Mouse (Mus musculus) heart, embryonic 12.5 days (tissue): ENCODE measurements at regions not wholly inside any gene's neighbourhood (a gene's known extent, or its start where the extent isn't known, plus 50 kb on each side); places are given as distances from the start of the nearest gene placed in this dataset.

Experiments
- ATAC-seq: fragments of 200-750 bp; cut with Nextera tagmentation; 2 replicates; pipeline ENCODE4 v1.8.0; 2017; ENCODE audit warnings: moderate TSS enrichment, moderate library complexity; ENCODE audit not compliant: insufficient number of reproducible peaks, low FRiP score
- H3K27ac ChIP-seq: fragments of 300-500 bp; sonication (generic); 2 replicates; pipeline ENCODE4 v1.5.1; 2016; ENCODE audit warnings: mild to moderate bottlenecking, moderate library complexity; ENCODE audit not compliant: poor library complexity, severe bottlenecking
- H3K27me3 ChIP-seq: fragments of 300-500 bp; sonication (generic); replicated peaks from 2 replicates; pipeline ENCODE4 v1.6.1; 2016; ENCODE audit warnings: mild to moderate bottlenecking, moderate library complexity
- H3K36me3 ChIP-seq: fragments of 300-500 bp; sonication (generic); 2 replicates; pipeline ENCODE4 v1.6.1; 2016; ENCODE audit warnings: mild to moderate bottlenecking, moderate library complexity
- H3K4me1 ChIP-seq: fragments of 300-500 bp; sonication (generic); replicated peaks from 2 replicates; pipeline ENCODE4 v1.6.1; 2016; ENCODE audit warnings: mild to moderate bottlenecking
- H3K4me2 ChIP-seq: fragments of 300-500 bp; sonication (generic); 2 replicates; pipeline ENCODE4 v1.6.1; 2016; ENCODE audit warnings: mild to moderate bottlenecking, moderate library complexity
- H3K4me3 ChIP-seq: fragments of 300-500 bp; sonication (generic); 2 replicates; pipeline ENCODE4 v1.5.1; 2016; ENCODE audit warnings: mild to moderate bottlenecking
- H3K9ac ChIP-seq: fragments of 300-500 bp; sonication (generic); 2 replicates; pipeline ENCODE4 v1.6.1; 2016; ENCODE audit warnings: mild to moderate bottlenecking, moderate library complexity
- H3K9me3 ChIP-seq: fragments of 300-500 bp; sonication (generic); replicated peaks from 2 replicates; pipeline ENCODE4 v1.6.1; 2016; ENCODE audit warnings: mild to moderate bottlenecking, moderate library complexity
- WGBS: fragments of 180-500 bp; shearing (Covaris S2); methylation state at CpG from one replicate; pipeline ENCODE4 v1.1.7; 2016; 5-methylcytosine and 5-hydroxymethylcytosine counted together

- H3K27me3 ChIP-seq = no peaks in the 10 kb centered on the region
- H3K27ac ChIP-seq = no peak overlapping the region
- no peaks in the 10 kb centered on the region for H3K36me3 ChIP-seq
- no peak overlapping the region for H3K9ac ChIP-seq
- WGBS = 79% methylated on average over 7 of the region's 7 CpGs
- ATAC-seq = no peak
- H3K4me2 ChIP-seq = no peak overlapping the region
- no peaks in the 10 kb centered on the region for H3K4me1 ChIP-seq
- no peak overlapping the region for H3K4me3 ChIP-seq
- H3K9me3 ChIP-seq = peaks cover 24% of the 10 kb centered on the region
Observed at GRCm38 (mm10) chr11:63481676-63482310, 353.0 kb downstream of the Pmp22 start.

- Histone ChIP-seq H3K4me1 (no peaks in the 10 kb centered on the region), H3K4me2 (no peak overlapping the region), H3K27ac (no peak overlapping the region), H3K27me3 (no peaks in the 10 kb centered on the region), H3K4me3 (no peak overlapping the region), H3K9me3 (peaks cover 17% of the 10 kb centered on the region), H3K9ac (no peak overlapping the region), H3K36me3 (no peaks in the 10 kb centered on the region)
- WGBS = 57% methylated on average over 6 of the region's 6 CpGs
- no peak for ATAC-seq
Observed at GRCm38 (mm10) chr11:63482593-63482992, 353.8 kb downstream of the Pmp22 start.

DNA sequence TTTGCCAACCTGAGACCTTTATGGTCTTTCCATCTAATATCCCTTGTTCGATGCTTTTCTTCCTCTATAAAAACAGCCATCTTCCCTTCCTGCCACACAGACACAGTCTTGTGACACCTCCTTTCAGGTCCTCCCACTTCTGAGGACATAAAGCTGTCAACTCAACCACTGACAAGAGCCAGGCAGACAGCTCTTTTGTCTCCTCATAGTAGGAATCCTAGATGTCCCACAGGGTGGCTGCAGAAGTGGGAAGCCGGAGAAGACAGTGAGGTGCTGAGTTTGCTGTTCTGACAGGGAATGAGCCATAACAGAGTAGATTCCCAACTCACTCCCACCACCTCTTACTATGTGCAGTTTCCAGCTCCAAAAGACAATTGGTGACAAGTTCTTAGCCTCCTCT, 358.4 kb downstream of the Pmp22 start:
- H3K9ac ChIP-seq = no peak overlapping the region
- 0 out of 2 replicates have a peak, but pooled peaks cover 4% of the 10 kb centered on the region for H3K9me3 ChIP-seq

DNA sequence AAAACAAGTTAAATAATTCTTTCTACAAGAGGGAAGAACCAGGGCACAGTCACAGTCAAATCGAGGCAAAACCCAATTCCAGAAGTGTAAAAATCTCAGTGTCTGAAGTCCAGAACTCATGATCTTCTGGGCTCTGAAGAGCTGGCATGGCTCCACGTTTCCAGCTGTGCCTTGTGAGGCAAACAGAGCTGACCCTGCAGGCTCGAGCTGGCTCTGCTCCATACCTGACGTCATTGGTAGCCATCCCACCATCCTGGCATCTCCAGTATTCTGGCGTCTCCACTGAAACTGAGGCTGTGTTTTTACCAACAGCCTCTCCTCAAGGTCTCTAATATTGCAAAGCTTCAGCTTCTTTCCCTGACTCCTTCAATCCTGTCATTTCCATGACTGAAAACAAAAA, 373.4 kb downstream of the Pmp22 start:
- WGBS = 55% methylated on average over 5 of the region's 5 CpGs
- no peaks in the 10 kb centered on the region for H3K36me3 ChIP-seq
- H3K9me3 ChIP-seq = no peaks in the 10 kb centered on the region
- no peak overlapping the region for H3K9ac ChIP-seq
- ATAC-seq = no peak
- H3K4me3 ChIP-seq = no peak overlapping the region
- no peaks in the 10 kb centered on the region for H3K4me1 ChIP-seq
- H3K27ac ChIP-seq = no peak overlapping the region
- no peaks in the 10 kb centered on the region for H3K27me3 ChIP-seq
- no peak overlapping the region for H3K4me2 ChIP-seq

More for the DNA sequence above, 358.4 kb downstream of the Pmp22 start:
- no peaks in the 10 kb centered on the region for H3K27me3 ChIP-seq
- no peak for ATAC-seq
- 21% methylated on average over 2 of the region's 2 CpGs for WGBS
- H3K36me3 ChIP-seq = no peaks in the 10 kb centered on the region
- H3K4me1 ChIP-seq = no peaks in the 10 kb centered on the region
- no peak overlapping the region for H3K4me2 ChIP-seq
- no peak overlapping the region for H3K4me3 ChIP-seq
- no peak overlapping the region for H3K27ac ChIP-seq

GRCm38 (mm10) chr11:63507387-63507786, 378.6 kb downstream of the Pmp22 start:
- WGBS = 89% methylated on average over 8 of the region's 8 CpGs
- no peaks in the 10 kb centered on the region for H3K36me3 ChIP-seq
- ATAC-seq = no peak
- H3K4me2 ChIP-seq = no peak overlapping the region
- H3K9me3 ChIP-seq = no peaks in the 10 kb centered on the region
- no peak overlapping the region for H3K9ac ChIP-seq
- H3K27ac ChIP-seq = no peak overlapping the region
- 0 out of 2 replicates have a peak, but pooled peaks cover 4% of the 10 kb centered on the region for H3K4me1 ChIP-seq
- H3K4me3 ChIP-seq = no peak overlapping the region
- no peaks in the 10 kb centered on the region for H3K27me3 ChIP-seq

DNA sequence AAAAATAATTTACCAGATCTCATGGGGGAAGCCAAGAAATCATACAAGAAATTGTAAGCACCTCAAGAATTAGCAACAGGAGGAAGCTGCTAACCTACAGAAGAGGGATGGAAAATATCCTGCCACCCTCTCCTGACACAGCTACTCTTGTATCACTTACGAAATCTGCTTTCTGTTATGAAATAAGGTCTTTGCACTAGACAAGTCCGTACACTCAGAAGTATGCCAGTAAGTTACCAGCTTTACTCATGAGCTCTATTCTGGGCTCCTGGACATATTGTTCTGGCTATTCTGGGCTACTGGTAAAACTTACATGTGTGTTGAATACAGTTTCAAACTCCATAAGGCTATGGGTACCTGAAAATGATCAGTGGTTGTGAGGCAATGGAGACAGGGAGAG, 379.9 kb downstream of the Pmp22 start:
- no peaks in the 10 kb centered on the region for H3K36me3 ChIP-seq
- H3K27me3 ChIP-seq = no peaks in the 10 kb centered on the region
- no peak overlapping the region for H3K4me3 ChIP-seq
- H3K27ac ChIP-seq = no peak overlapping the region
- no peaks in the 10 kb centered on the region for H3K9me3 ChIP-seq
- no peak overlapping the region for H3K4me2 ChIP-seq
- no peak overlapping the region for H3K9ac ChIP-seq
- WGBS = 89% methylated on average over 2 of the region's 2 CpGs
- ATAC-seq = no peak
- H3K4me1 ChIP-seq = 0 out of 2 replicates have a peak, but pooled peaks cover 4% of the 10 kb centered on the region

GRCm38 (mm10) chr11:63510611-63511010, 381.8 kb downstream of the Pmp22 start:
- Histone ChIP-seq H3K27ac (no peak overlapping the region), H3K36me3 (no peaks in the 10 kb centered on the region), H3K9me3 (no peaks in the 10 kb centered on the region), H3K4me2 (no peak overlapping the region), H3K4me1 (0 out of 2 replicates have a peak, but pooled peaks cover 4% of the 10 kb centered on the region), H3K4me3 (no peak overlapping the region), H3K27me3 (no peaks in the 10 kb centered on the region), H3K9ac (no peak overlapping the region)
- 82% methylated on average over 7 of the region's 7 CpGs for WGBS
- no peak for ATAC-seq

DNA sequence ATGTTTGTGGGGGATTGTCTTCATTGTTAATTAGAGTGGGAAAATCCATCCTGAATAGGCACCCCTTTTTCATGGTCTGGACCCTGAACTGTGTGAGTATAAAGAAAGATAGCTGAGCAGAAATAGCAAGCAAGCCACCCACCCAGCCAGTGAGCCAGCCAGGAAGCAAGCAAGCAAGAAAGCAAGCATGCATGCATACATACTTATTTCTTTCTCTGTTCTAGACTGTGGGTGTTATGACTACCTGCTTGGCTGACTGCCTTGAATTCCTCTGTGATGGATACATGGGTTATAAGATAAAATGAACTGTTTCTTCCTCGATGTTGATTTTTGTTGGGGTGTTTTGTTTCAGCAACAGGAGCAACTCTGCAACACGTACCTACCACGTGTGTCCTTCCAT, 385.8 kb downstream of the Pmp22 start:
- H3K4me1 ChIP-seq = 0 out of 2 replicates have a peak, but pooled peaks cover 10% of the 10 kb centered on the region
- no peak for ATAC-seq
- H3K36me3 ChIP-seq = no peaks in the 10 kb centered on the region
- no peak overlapping the region for H3K4me2 ChIP-seq
- H3K27ac ChIP-seq = no peak overlapping the region
- no peak overlapping the region for H3K9ac ChIP-seq
- H3K9me3 ChIP-seq = no peaks in the 10 kb centered on the region
- H3K4me3 ChIP-seq = no peak overlapping the region
- H3K27me3 ChIP-seq = no peaks in the 10 kb centered on the region
- WGBS = 72% methylated on average over 3 of the region's 3 CpGs

DNA sequence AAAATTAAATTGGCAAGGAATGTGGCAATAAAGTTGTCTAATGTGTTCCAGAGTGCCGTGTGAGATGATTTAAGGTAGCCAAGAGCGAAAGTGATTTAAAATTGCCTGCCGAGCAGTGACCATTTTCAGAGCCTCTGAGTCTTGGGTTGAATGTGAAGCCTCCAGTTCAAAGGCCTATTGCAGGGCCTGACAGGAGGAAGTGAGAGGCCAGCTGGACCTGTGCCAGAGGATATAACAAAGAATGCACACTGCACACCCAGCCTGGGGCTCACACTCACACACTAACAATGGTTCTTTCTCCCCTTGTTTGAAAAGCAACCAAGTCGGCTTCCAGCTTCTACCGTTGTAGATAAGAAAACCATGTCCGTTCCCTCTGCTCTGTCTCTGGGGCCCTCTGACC, 390.1 kb downstream of the Pmp22 start:
- Histone ChIP-seq H3K4me1 (0 out of 2 replicates have a peak, but pooled peaks cover 6% of the 10 kb centered on the region), H3K4me2 (no peak overlapping the region), H3K27ac (peak overlapping the region; percentile 48), H3K9ac (no peak overlapping the region), H3K9me3 (no peaks in the 10 kb centered on the region), H3K4me3 (no peak overlapping the region), H3K36me3 (no peaks in the 10 kb centered on the region), H3K27me3 (no peaks in the 10 kb centered on the region)
- WGBS = 33% methylated on average over 6 of the region's 6 CpGs
- ATAC-seq = peak; percentile 84

GRCm38 (mm10) chr11:63524254-63524653, 395.5 kb downstream of the Pmp22 start:
- no peaks in the 10 kb centered on the region for H3K27me3 ChIP-seq
- H3K4me1 ChIP-seq = peaks cover under 1% of the 10 kb centered on the region; the same call in 1 of the 2 replicates
- no peak overlapping the region for H3K4me3 ChIP-seq
- WGBS = 72% methylated on average over 7 of the region's 7 CpGs
- H3K36me3 ChIP-seq = no peaks in the 10 kb centered on the region
- no peak overlapping the region for H3K9ac ChIP-seq
- no peak for ATAC-seq
- H3K9me3 ChIP-seq = no peaks in the 10 kb centered on the region
- H3K4me2 ChIP-seq = no peak overlapping the region
- no peak overlapping the region for H3K27ac ChIP-seq

DNA sequence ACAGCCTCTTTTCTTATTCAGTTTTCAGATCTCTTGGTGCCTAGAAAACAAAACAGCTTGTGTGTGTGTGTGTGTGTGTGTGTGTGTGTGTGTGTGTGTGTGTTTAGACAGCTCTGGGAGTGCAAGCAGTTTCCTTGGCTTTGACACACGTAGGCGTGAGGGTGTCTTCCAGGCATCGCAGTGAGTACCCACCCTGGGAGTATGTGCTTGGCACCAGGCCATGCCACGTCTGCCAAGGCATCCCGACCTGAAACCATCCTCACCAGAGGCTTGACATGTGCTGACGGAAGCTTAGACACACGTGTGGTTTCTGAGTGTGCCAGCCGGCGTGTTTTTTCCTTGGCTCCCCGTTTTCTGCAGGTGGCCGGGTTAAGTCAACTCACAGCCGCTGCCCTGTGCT, 396.6 kb downstream of the Pmp22 start:
- H3K9ac ChIP-seq = no peak overlapping the region
- 66% methylated on average over 12 of the region's 12 CpGs for WGBS

DNA sequence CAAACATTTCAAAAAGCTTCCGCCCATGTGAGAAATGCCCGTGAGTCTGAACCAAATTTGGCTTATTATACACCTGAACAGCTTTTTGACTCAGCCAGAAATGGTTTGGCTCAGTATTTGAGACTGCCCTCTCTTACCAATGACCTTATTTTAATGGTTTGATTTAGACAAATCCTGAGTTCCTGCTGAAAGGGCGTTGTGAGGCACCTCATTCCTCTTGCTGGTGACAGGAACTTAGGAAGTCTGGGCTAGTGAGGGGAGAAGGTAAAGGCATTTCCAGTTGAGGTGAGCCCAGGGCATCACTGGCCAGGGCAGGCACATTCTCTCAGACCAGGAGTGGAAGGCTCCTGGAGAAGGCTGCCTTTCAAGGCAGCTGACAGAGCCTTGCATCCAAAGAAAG, 396.1 kb downstream of the Hs3st3b1 start:
- H3K9me3 ChIP-seq = no peaks in the 10 kb centered on the region
- no peaks in the 10 kb centered on the region; the same call in 1 of the 2 replicates for H3K4me1 ChIP-seq
- no peak overlapping the region for H3K4me2 ChIP-seq
- no peak overlapping the region for H3K9ac ChIP-seq
- H3K27me3 ChIP-seq = no peaks in the 10 kb centered on the region
- H3K36me3 ChIP-seq = no peaks in the 10 kb centered on the region
- no peak for ATAC-seq
- H3K4me3 ChIP-seq = no peak overlapping the region
- 73% methylated on average over 3 of the region's 3 CpGs for WGBS
- no peak overlapping the region for H3K27ac ChIP-seq

More for the DNA sequence above, 396.6 kb downstream of the Pmp22 start:
- Histone ChIP-seq H3K9me3 (no peaks in the 10 kb centered on the region), H3K36me3 (no peaks in the 10 kb centered on the region), H3K27me3 (no peaks in the 10 kb centered on the region), H3K4me2 (no peak overlapping the region), H3K4me3 (no peak overlapping the region), H3K27ac (no peak overlapping the region), H3K4me1 (no peaks in the 10 kb centered on the region; the same call in 1 of the 2 replicates)
- no peak for ATAC-seq
